Mouse (Mus musculus): ENCODE data around the gene Dedd. TPM values are rescaled to one million over a fixed set of nuclear protein-coding genes. Genes with fewer than 3 reads are reported as not detected.

Dedd gene
- polyA plus RNA-seq, 1 experiment from 2014 or later: 17.7 TPM

- Histone ChIP-seq H3K4me3 (ENCODE audit: low read depth, low read length) (peak within 1 kb of the TSS; percentile 82), H3K4me2 (ENCODE audit: low read depth, low read length) (peak within 1 kb of the TSS; percentile 80), H3K36me3 (replicated peaks; ENCODE audit: insufficient read depth, low read length) (peaks cover 30% of the 10 kb centered on the region), H3K4me1 (ENCODE audit: insufficient read depth) (peaks cover 19% of the 10 kb centered on the region), H3K27me3 (ENCODE audit: insufficient read depth, low read length) (no peaks in the 10 kb centered on the region), H3K9ac (replicated peaks) (peak within 1 kb of the TSS; percentile 88), H3K9me3 (ENCODE audit: low read length) (no peaks in the 10 kb centered on the region), H3K27ac (ENCODE audit: low read depth) (peak within 1 kb of the TSS; percentile 79)
- peak; percentile 95 for ATAC-seq
- TF ChIP-seq CTCF (IDR thresholded peaks at IDR 0.05; ENCODE audit: low read depth) (no peak), EP300 (IDR thresholded peaks at IDR 0.05; ENCODE audit: low read depth) (no peak)
- under 1% methylated on average over 49 of the region's 49 CpGs for WGBS (ENCODE audit: insufficient replicate concordance)
- peak; percentile 94 for DNase-seq
Observed at GRCm38 (mm10) chr1:171287136-171288081, 41.5 kb upstream of the Dedd start, which contains the start of gene Usp21. Gene Usp21, minus strand, starts transcription at chr1:171287991.

GRCm38 (mm10) chr1:171288328-171288727, 40.6 kb upstream of the Dedd start:
- Histone ChIP-seq H3K4me2 (ENCODE audit: low read depth, low read length) (peak overlapping the region; percentile 80), H3K4me3 (ENCODE audit: low read depth, low read length) (peak overlapping the region; percentile 82), H3K9me3 (ENCODE audit: low read length) (no peaks in the 10 kb centered on the region), H3K4me1 (ENCODE audit: insufficient read depth) (peaks cover 24% of the 10 kb centered on the region), H3K9ac (replicated peaks) (no peak overlapping the region), H3K27me3 (ENCODE audit: insufficient read depth, low read length) (no peaks in the 10 kb centered on the region), H3K27ac (ENCODE audit: low read depth) (0 out of 2 replicates have a peak overlapping the region, but pooled peaks have one; percentile 13), H3K36me3 (replicated peaks; ENCODE audit: insufficient read depth, low read length) (peaks cover 24% of the 10 kb centered on the region; the same call in 1 of the 2 replicates)
- 67% methylated on average over 4 of the region's 4 CpGs for WGBS (ENCODE audit: insufficient replicate concordance)
- DNase-seq: no peak
- TF ChIP-seq EP300 (IDR thresholded peaks at IDR 0.05; ENCODE audit: low read depth): no peak
- TF ChIP-seq CTCF (IDR thresholded peaks at IDR 0.05; ENCODE audit: low read depth): no peak
- ATAC-seq: no peak

GRCm38 (mm10) chr1:171293351-171293750, 35.6 kb upstream of the Dedd start:
- ATAC-seq: no peak
- H3K9ac ChIP-seq (replicated peaks): no peak overlapping the region
- peaks cover 2% of the 10 kb centered on the region; the same call in 1 of the 2 replicates for H3K9me3 ChIP-seq (ENCODE audit: low read length)
- peaks cover 8% of the 10 kb centered on the region for H3K27me3 ChIP-seq (ENCODE audit: insufficient read depth, low read length)
- H3K4me2 ChIP-seq (ENCODE audit: low read depth, low read length): peak overlapping the region; percentile 73
- 75% methylated on average over 3 of the region's 3 CpGs for WGBS (ENCODE audit: insufficient replicate concordance)
- no peak for DNase-seq
- TF ChIP-seq EP300 (IDR thresholded peaks at IDR 0.05; ENCODE audit: low read depth) (no peak), CTCF (IDR thresholded peaks at IDR 0.05; ENCODE audit: low read depth) (no peak)
- H3K27ac ChIP-seq (ENCODE audit: low read depth): no peak overlapping the region
- H3K36me3 ChIP-seq (replicated peaks; ENCODE audit: insufficient read depth, low read length): peaks cover 14% of the 10 kb centered on the region; the same call in 1 of the 2 replicates
- H3K4me1 ChIP-seq (ENCODE audit: insufficient read depth): peaks cover 19% of the 10 kb centered on the region
- H3K4me3 ChIP-seq (ENCODE audit: low read depth, low read length): peak overlapping the region; percentile 67; the same call in 1 of the 2 replicates

DNA sequence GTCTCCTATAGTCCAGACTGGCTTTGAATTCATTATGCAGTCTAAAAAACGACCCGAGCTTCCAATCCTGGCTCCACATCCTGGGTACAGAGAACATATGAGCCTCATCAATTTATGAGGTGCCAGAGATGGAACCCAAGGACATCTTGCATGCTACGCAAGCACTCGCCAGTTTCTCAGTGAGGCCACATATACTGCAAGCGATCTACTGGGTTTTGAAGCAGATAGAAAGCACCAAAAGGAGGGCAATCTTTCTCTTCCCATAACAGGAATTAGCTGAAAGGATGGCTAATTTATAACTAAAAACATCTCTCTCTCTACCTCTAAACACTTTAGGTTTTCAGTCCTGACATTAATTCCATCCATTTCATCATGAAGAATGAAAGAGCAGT, 35.0 kb upstream of the Dedd start:
- Histone ChIP-seq H3K4me1 (ENCODE audit: insufficient read depth) (peaks cover 19% of the 10 kb centered on the region), H3K9ac (replicated peaks) (peak overlapping the region; percentile 77), H3K36me3 (replicated peaks; ENCODE audit: insufficient read depth, low read length) (peaks cover 9% of the 10 kb centered on the region; the same call in 1 of the 2 replicates), H3K9me3 (ENCODE audit: low read length) (peaks cover 2% of the 10 kb centered on the region; the same call in 1 of the 2 replicates), H3K27me3 (ENCODE audit: insufficient read depth, low read length) (peaks cover 8% of the 10 kb centered on the region), H3K27ac (ENCODE audit: low read depth) (peak overlapping the region; percentile 94), H3K4me2 (ENCODE audit: low read depth, low read length) (peak overlapping the region; percentile 73), H3K4me3 (ENCODE audit: low read depth, low read length) (peak overlapping the region; percentile 67)
- TF ChIP-seq EP300 (IDR thresholded peaks at IDR 0.05; ENCODE audit: low read depth) (no peak), CTCF (IDR thresholded peaks at IDR 0.05; ENCODE audit: low read depth) (no peak)
- ATAC-seq (no peak), DNase-seq (no peak)
- WGBS (ENCODE audit: insufficient replicate concordance): 40% methylated on average over 5 of the region's 5 CpGs

DNA sequence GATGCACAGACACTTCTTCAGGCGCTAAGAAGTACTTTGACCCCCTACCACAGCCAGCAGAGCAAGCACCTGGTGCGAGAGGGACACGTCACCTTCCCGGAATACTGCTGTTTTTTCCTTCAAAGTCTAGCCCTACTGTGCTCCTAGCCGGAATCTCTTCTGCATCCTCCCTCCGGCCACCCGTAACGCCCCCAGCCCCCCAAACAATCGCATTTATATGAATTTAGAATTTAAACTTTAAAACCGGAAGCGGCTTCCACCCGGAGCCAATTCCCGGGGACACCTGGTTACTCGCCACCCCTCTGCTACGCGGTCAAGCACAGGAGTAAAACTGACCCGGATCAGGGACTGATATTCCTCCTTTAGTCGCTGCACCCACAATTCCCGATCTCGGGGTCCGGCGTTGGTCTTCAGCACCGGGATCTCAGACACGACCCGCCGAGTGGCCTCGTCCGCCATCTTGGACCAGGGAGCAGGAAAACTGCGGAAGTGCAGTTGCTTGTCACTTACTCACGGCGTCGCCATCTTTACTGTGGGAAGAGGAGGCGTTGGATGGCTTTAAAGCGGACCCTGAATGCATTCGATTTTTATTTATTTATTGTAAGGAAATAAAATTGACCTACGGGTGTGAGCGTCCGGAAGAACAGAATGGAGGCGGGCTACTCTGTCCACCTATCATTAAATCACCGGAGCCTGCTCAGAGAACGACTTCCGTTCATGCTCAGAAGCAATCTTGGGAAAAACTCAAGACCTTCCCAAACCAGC, 34.5 kb upstream of the Dedd start, which contains the start of gene Ufc1:
Gene Ufc1, minus strand, starts transcription at position 727 of the 765 bp plus-strand sequence.
- peaks cover 3% of the 10 kb centered on the region; the same call in 1 of the 2 replicates for H3K36me3 ChIP-seq (replicated peaks; ENCODE audit: insufficient read depth, low read length)
- H3K27me3 ChIP-seq (ENCODE audit: insufficient read depth, low read length): peaks cover 8% of the 10 kb centered on the region
- ATAC-seq: peak; percentile 87
- H3K4me2 ChIP-seq (ENCODE audit: low read depth, low read length): peak within 1 kb of the TSS; percentile 73
- H3K9ac ChIP-seq (replicated peaks): peak within 1 kb of the TSS; percentile 77
- H3K4me3 ChIP-seq (ENCODE audit: low read depth, low read length): peak within 1 kb of the TSS; percentile 67
- peaks cover 2% of the 10 kb centered on the region; the same call in 1 of the 2 replicates for H3K9me3 ChIP-seq (ENCODE audit: low read length)
- H3K4me1 ChIP-seq (ENCODE audit: insufficient read depth): peaks cover 19% of the 10 kb centered on the region
- H3K27ac ChIP-seq (ENCODE audit: low read depth): peak within 1 kb of the TSS; percentile 94
- DNase-seq: peak; percentile 84
- TF ChIP-seq CTCF (IDR thresholded peaks at IDR 0.05; ENCODE audit: low read depth): peak; percentile 62
- no peak; the same call in 1 of the 2 replicates for TF ChIP-seq EP300 (IDR thresholded peaks at IDR 0.05; ENCODE audit: low read depth)
- under 1% methylated on average over 42 of the region's 42 CpGs for WGBS (ENCODE audit: insufficient replicate concordance)
